Mouse (Mus musculus) neural tube, embryonic 13.5 days (tissue): ENCODE measurements around the gene Mdm2. TPM values are rescaled to one million over a fixed set of nuclear protein-coding genes. Genes with fewer than 3 reads are reported as not detected.

Experiments used
- ATAC-seq: fragments of 200-750 bp; cut with Nextera tagmentation; 2 replicates; pipeline ENCODE4 v1.8.0; 2017; ENCODE audit warnings: low read depth, mild to moderate bottlenecking, moderate TSS enrichment, moderate library complexity
- H3K27ac ChIP-seq: fragments of 300-500 bp; sonication (generic); replicated peaks from 2 replicates; pipeline ENCODE4 v1.5.1; 2015; ENCODE audit warnings: moderate library complexity, mild to moderate bottlenecking, inconsistent platforms
- H3K27me3 ChIP-seq: fragments of 300-500 bp; sonication (generic); 2 replicates; pipeline ENCODE4 v1.6.1; 2015; ENCODE audit warnings: mild to moderate bottlenecking, inconsistent platforms
- H3K36me3 ChIP-seq: fragments of 300-500 bp; sonication (generic); 2 replicates; pipeline ENCODE4 v1.6.1; 2015; ENCODE audit warnings: mild to moderate bottlenecking, inconsistent platforms
- H3K4me1 ChIP-seq: fragments of 300-500 bp; sonication (generic); replicated peaks from 2 replicates; pipeline ENCODE4 v1.6.1; 2015; ENCODE audit warnings: inconsistent platforms
- H3K4me2 ChIP-seq: fragments of 300-500 bp; sonication (generic); 2 replicates; pipeline ENCODE4 v1.6.1; 2015; ENCODE audit warnings: inconsistent platforms, mild to moderate bottlenecking, moderate library complexity
- H3K4me3 ChIP-seq: fragments of 300-500 bp; sonication (generic); 2 replicates; pipeline ENCODE4 v1.5.1; 2015; ENCODE audit warnings: mild to moderate bottlenecking, inconsistent platforms
- H3K9ac ChIP-seq: fragments of 300-500 bp; sonication (generic); 2 replicates; pipeline ENCODE4 v1.6.1; 2015; ENCODE audit warnings: moderate library complexity, mild to moderate bottlenecking, inconsistent platforms
- H3K9me3 ChIP-seq: fragments of 300-500 bp; sonication (generic); 2 replicates; pipeline ENCODE4 v1.6.1; 2016; ENCODE audit warnings: inconsistent platforms
- WGBS: fragments of 180-500 bp; shearing (Covaris S2); methylation state at CpG from one replicate; pipeline ENCODE4 v1.1.7; 2015; 5-methylcytosine and 5-hydroxymethylcytosine counted together
- polyA plus RNA-seq: library from polyadenylated mRNA; unstranded; fragments of >200 nt; fragmentation: Nextera tagmentation; extraction: Ambion mirVana; gene quantifications from 2 replicates; pipeline ENCODE4 v1.2.1, GENCODE M21; 2015

The Mdm2 gene
- polyA plus RNA-seq, 1 experiment from 2014 or later, result 52.5 TPM

- H3K9me3 ChIP-seq, result no peaks in the 10 kb centered on the region
- no peaks in the 10 kb centered on the region for H3K27me3 ChIP-seq
- 88% methylated on average over 13 of the region's 13 CpGs for WGBS
- H3K9ac ChIP-seq, result no peak overlapping the region
- no peak for ATAC-seq
- 0 out of 2 replicates have a peak overlapping the region, but pooled peaks have one; percentile 13 for H3K27ac ChIP-seq
- no peak overlapping the region for H3K4me2 ChIP-seq
- H3K4me1 ChIP-seq, result peaks cover 26% of the 10 kb centered on the region
- no peaks in the 10 kb centered on the region for H3K36me3 ChIP-seq
- no peak overlapping the region for H3K4me3 ChIP-seq
These were observed 38.5 kb downstream of the Mdm2 start for GRCm38 (mm10) chr10:117671930-117672666.

GRCm38 (mm10) chr10:117671266-117671665 lies 39.3 kb downstream of the Mdm2 start:
- Histone ChIP-seq H3K27ac (no peak overlapping the region), H3K9me3 (no peaks in the 10 kb centered on the region), H3K4me1 (peaks cover 20% of the 10 kb centered on the region), H3K36me3 (no peaks in the 10 kb centered on the region), H3K27me3 (no peaks in the 10 kb centered on the region), H3K4me2 (no peak overlapping the region), H3K9ac (no peak overlapping the region), H3K4me3 (no peak overlapping the region)
- WGBS, result 89% methylated on average over 9 of the region's 9 CpGs
- ATAC-seq, result no peak

DNA sequence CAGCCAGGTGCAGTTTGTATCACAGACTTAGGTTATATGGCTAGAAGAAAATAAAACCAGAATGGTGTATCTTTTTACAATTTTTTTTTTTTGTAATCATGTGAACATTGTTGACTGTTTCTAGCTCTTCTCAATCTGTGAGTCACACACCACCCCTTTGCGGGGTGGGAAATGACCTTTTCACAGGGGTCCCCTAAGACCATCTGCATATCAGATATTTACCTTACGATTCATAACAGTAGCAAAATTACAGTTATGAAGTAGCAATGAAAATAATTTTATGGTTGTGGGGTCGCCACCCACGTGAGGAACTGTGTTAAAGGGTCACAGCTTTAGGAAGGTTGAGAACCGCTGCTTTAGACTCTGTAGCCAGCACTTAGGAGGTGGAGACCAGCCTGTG lies 39.8 kb downstream of the Mdm2 start:
- H3K36me3 ChIP-seq, result no peaks in the 10 kb centered on the region
- H3K4me3 ChIP-seq, result no peak overlapping the region
- no peaks in the 10 kb centered on the region for H3K27me3 ChIP-seq
- no peak overlapping the region for H3K9ac ChIP-seq
- H3K9me3 ChIP-seq, result no peaks in the 10 kb centered on the region
- H3K4me2 ChIP-seq, result no peak overlapping the region
- no peak overlapping the region for H3K27ac ChIP-seq
- no peak for ATAC-seq
- 88% methylated on average over 5 of the region's 5 CpGs for WGBS
- peaks cover 16% of the 10 kb centered on the region for H3K4me1 ChIP-seq

DNA sequence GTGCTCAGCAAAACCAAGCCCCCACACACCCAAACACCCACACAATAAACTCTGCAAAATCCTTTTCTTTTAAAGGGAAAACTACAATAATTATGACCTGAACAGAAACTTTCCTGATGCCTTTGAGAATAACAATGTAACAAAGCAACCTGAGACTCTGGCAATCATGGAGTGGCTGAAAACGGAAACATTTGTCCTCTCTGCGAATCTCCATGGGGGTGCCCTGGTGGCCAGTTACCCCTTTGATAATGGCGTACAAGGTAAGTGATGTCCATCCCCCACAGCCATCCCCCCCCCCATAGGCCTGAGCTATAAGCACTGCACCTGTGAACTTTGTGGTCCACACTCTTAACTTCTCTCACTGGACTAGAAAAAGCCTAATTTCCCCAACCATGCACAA lies 40.5 kb downstream of the Mdm2 start:
- 50% methylated on average over 3 of the region's 3 CpGs for WGBS
- no peak for ATAC-seq
- Histone ChIP-seq H3K4me1 (peaks cover 16% of the 10 kb centered on the region), H3K36me3 (no peaks in the 10 kb centered on the region), H3K4me2 (no peak overlapping the region), H3K27me3 (no peaks in the 10 kb centered on the region), H3K9me3 (no peaks in the 10 kb centered on the region), H3K27ac (no peak overlapping the region), H3K4me3 (no peak overlapping the region), H3K9ac (no peak overlapping the region)

GRCm38 (mm10) chr10:117669449-117670090 lies 41.0 kb downstream of the Mdm2 start:
- Histone ChIP-seq H3K4me3 (no peak overlapping the region), H3K9me3 (no peaks in the 10 kb centered on the region), H3K27ac (no peak overlapping the region), H3K27me3 (no peaks in the 10 kb centered on the region), H3K4me2 (no peak overlapping the region), H3K36me3 (no peaks in the 10 kb centered on the region), H3K4me1 (peaks cover 16% of the 10 kb centered on the region), H3K9ac (no peak overlapping the region)
- 49% methylated on average over 10 of the region's 10 CpGs for WGBS
- ATAC-seq, result no peak

DNA sequence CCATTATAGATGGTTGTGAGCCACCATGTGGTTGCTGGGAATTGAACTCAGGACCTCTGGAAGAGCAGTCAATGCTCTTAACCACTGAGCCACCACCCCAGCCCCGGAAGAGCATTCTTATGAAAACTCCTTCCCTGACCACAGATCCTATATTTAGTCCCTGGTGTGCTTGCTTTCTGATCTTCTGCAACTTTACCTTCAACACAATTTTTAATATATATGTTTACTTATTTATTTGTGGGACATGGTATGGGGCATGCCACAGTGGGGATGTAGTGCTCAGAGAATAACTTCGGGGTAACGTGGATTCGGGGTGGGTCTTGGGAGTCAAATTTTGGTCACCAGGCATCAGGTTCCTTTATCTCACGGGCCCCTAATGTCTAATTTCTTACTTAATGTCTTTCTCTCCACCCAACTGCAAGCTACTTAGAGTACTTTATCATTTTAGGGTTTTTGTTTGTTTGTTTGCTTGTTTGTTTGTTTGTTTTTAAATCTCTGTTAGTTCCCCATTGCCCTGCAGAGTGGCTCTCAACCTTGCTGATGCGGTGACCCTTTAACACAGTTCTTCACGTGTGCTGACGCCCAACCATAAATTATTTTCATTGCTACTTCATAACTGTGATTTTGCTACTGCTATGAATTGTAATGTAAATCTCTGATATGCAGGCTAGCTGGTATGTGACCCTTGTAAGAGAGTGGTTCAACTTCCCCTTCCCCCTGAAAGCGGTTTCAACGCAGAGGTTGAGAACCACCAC lies 41.8 kb downstream of the Mdm2 start:
- H3K9me3 ChIP-seq, result no peaks in the 10 kb centered on the region
- no peak for ATAC-seq
- H3K27ac ChIP-seq, result no peak overlapping the region
- peaks cover 21% of the 10 kb centered on the region for H3K4me1 ChIP-seq
- no peak overlapping the region for H3K9ac ChIP-seq
- H3K36me3 ChIP-seq, result no peaks in the 10 kb centered on the region
- 82% methylated on average over 10 of the region's 10 CpGs for WGBS
- H3K27me3 ChIP-seq, result no peaks in the 10 kb centered on the region
- no peak overlapping the region for H3K4me2 ChIP-seq
- no peak overlapping the region for H3K4me3 ChIP-seq

DNA sequence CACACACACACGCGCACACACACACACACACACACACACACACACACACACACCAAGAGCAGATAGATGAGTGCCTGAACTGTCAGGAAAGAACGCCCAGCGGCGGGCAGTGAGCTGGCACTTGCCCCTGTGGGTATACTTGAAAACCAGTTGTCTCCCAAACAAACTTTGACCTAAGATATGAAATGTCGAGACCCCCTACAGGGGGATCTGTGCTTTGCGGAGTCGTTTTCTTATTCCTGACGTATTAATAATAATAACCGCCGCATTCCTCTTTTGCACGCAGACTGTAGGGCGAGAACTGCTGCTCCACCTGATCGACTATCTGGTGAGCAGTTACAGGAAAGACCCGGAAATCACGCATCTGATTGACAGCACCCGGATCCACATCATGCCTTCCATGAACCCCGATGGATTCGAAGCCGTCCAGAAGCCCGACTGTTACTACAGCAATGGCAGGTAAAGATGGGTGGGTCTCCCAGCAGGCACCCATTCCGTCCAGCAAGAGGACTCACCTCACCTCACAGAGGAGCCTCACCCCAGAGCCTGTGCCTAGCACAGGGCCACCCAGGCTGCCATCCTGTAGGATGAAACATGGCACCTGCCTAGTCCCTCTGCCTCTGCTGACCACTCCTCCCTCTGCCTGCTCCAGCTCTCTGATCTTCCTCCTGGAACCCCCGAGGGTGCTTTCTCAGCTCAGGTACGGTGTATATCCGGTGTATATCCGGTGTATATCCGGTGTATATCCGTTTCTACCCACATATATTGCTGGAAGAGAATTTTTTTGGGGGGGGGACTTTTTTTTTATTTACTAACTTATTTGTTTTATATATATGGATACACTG lies 42.7 kb downstream of the Mdm2 start:
- Histone ChIP-seq H3K9me3 (no peaks in the 10 kb centered on the region), H3K27me3 (no peaks in the 10 kb centered on the region), H3K4me1 (peaks cover 20% of the 10 kb centered on the region), H3K4me2 (no peak overlapping the region), H3K36me3 (no peaks in the 10 kb centered on the region), H3K4me3 (no peak overlapping the region), H3K27ac (no peak overlapping the region), H3K9ac (no peak overlapping the region)
- WGBS, result 94% methylated on average over 28 of the region's 28 CpGs
- ATAC-seq, result no peak

- peaks cover 12% of the 10 kb centered on the region for H3K4me1 ChIP-seq
- no peak overlapping the region for H3K9ac ChIP-seq
- no peak overlapping the region for H3K4me3 ChIP-seq
- WGBS, result 92% methylated on average over 9 of the region's 9 CpGs
- ATAC-seq, result no peak
- H3K36me3 ChIP-seq, result no peaks in the 10 kb centered on the region
- no peak overlapping the region for H3K4me2 ChIP-seq
- no peaks in the 10 kb centered on the region for H3K9me3 ChIP-seq
- no peaks in the 10 kb centered on the region for H3K27me3 ChIP-seq
- no peak overlapping the region for H3K27ac ChIP-seq
These were observed 43.5 kb downstream of the Mdm2 start for GRCm38 (mm10) chr10:117666947-117667630.

DNA sequence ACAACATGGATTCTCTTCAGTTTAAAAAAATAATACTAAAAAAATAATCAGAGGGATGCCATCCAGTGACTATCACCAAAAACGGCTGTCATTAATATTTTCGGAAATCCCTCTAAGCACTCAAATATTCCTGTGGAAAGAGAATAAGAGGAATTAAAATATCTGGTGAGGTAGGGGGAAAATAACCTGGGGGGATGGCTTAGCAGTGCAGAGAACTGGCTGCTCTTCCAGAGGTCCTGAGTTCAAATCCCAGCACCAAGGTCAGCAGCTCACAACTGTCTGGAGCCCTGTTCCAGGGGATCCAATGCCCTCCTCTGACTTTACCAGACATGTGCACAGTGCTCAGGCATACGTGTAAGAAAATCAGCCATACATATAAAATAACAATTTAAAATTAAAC lies 44.2 kb downstream of the Mdm2 start:
- Histone ChIP-seq H3K36me3 (no peaks in the 10 kb centered on the region), H3K27me3 (no peaks in the 10 kb centered on the region), H3K9me3 (no peaks in the 10 kb centered on the region), H3K27ac (no peak overlapping the region), H3K4me2 (no peak overlapping the region), H3K4me3 (no peak overlapping the region), H3K4me1 (peaks cover 12% of the 10 kb centered on the region), H3K9ac (no peak overlapping the region)
- ATAC-seq, result no peak
- 96% methylated on average over 3 of the region's 3 CpGs for WGBS

DNA sequence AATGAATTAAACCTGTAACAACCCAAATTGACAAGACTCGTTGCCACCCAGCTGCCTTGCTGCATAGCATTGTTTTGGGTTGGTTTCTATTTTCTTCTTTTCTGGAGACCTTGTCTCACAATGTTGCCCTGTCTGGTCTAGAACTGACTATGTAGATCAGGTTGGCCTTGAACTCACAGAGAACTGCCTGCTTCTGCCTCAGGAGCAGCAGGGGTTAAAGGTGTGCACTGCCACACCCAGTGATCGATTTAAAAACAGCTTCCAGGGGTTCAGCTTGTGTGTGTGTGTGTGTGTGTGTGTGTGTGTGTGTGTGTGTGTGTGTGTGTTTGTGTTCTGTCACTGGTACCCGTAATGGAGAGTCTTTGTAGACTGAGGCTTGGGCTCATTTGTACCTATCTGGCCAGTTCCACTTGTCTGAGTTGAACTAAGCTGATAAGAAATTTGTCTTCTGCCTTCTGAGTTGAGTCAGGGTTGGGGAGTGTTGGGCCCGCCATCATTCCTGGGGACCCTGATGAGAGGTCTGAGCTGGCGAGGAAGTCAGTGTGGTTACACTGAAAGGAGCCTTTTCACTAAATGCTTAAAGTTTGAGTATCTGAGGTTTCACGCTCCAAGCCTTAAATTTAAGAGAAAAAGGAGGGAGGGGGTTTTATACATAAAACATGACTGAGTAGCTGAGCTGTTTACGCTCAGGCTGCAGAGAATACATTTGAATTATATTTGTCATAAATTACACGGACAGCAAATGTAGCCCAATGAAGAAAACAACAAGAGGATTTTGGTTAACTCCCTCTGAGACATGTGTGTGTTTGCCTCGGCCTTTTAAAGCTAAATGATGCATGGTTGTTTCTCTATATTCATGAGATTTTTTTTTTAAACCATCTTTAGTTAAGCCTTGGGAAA lies 44.9 kb downstream of the Mdm2 start:
- no peak overlapping the region for H3K27ac ChIP-seq
- H3K9ac ChIP-seq, result no peak overlapping the region
- no peaks in the 10 kb centered on the region for H3K9me3 ChIP-seq
- H3K4me3 ChIP-seq, result no peak overlapping the region
- peaks cover 12% of the 10 kb centered on the region for H3K4me1 ChIP-seq
- no peak for ATAC-seq
- no peaks in the 10 kb centered on the region for H3K27me3 ChIP-seq
- no peak overlapping the region for H3K4me2 ChIP-seq
- 55% methylated on average over 9 of the region's 9 CpGs for WGBS
- no peaks in the 10 kb centered on the region for H3K36me3 ChIP-seq

- Histone ChIP-seq H3K36me3 (no peaks in the 10 kb centered on the region), H3K27ac (no peak overlapping the region), H3K9me3 (no peaks in the 10 kb centered on the region), H3K9ac (no peak overlapping the region), H3K4me1 (peaks cover 12% of the 10 kb centered on the region), H3K4me2 (no peak overlapping the region), H3K4me3 (no peak overlapping the region), H3K27me3 (no peaks in the 10 kb centered on the region)
- ATAC-seq, result no peak
These were observed 45.7 kb downstream of the Mdm2 start for GRCm38 (mm10) chr10:117664926-117665209.
